Mouse (Mus musculus) kidney, adult 2 months (tissue): Measurements from ENCODE around the gene Fam57a. TPM values are rescaled to one million over a fixed set of nuclear protein-coding genes. Genes with fewer than 3 reads are reported as not detected.

Experiments
- DNase-seq: peaks from one replicate; pipeline ENCODE4 v3.0.0; 2021
- H3K27ac ChIP-seq: fragments of 200-500 bp; 2 replicates; pipeline ENCODE4 v1.5.1; 2012; ENCODE audit warnings: low read depth, low read length, control low read depth, inconsistent platforms; ENCODE audit not compliant: insufficient read depth
- H3K27me3 ChIP-seq: fragments of 200-500 bp; replicated peaks from 2 replicates; pipeline ENCODE4 v1.6.1; 2012; ENCODE audit warnings: mild to moderate bottlenecking, moderate library complexity, low read length, inconsistent platforms; ENCODE audit not compliant: control insufficient read depth, insufficient read depth
- H3K36me3 ChIP-seq: fragments of 200-500 bp; 2 replicates; pipeline ENCODE4 v1.6.1; 2012; ENCODE audit warnings: mild to moderate bottlenecking, moderate library complexity, low read length, inconsistent platforms; ENCODE audit not compliant: control insufficient read depth, insufficient read depth
- H3K4me1 ChIP-seq: fragments of 200-500 bp; 2 replicates; pipeline ENCODE4 v1.6.1; 2011; ENCODE audit warnings: low read length; ENCODE audit not compliant: control insufficient read depth, insufficient read depth
- H3K4me3 ChIP-seq: fragments of 200-500 bp; 2 replicates; pipeline ENCODE4 v1.5.1; 2011; ENCODE audit warnings: mild to moderate bottlenecking, low read depth, low read length, control low read depth; ENCODE audit not compliant: insufficient read depth
- CTCF ChIP-seq: fragments of 200-500 bp; conservative IDR thresholded peaks from 2 replicates; pipeline ENCODE4 v1.5.1; 2011; ENCODE audit warnings: low read depth, mild to moderate bottlenecking, control low read depth, low read length, moderate library complexity, mixed read lengths; ENCODE audit not compliant: insufficient read depth, insufficient read length
- POLR2A ChIP-seq: fragments of 200-500 bp; IDR thresholded peaks from one replicate; pipeline ENCODE4 v1.6.1; 2011; ENCODE audit warnings: low read depth, low read length, control low read depth
- WGBS: fragments of 180-500 bp; shearing (Covaris S2); methylation state at CpG from one replicate; pipeline ENCODE4 v1.1.7; 2018; 5-methylcytosine and 5-hydroxymethylcytosine counted together
- polyA plus RNA-seq: library from polyadenylated mRNA; depleted of rRNA; stranded (reverse); fragments of >200 nt; gene quantifications from 2 replicates; pipeline ENCODE4 v1.2.3, GENCODE M21; 2012; rRNA removed

Gene Fam57a
- polyA plus RNA-seq, 1 experiment, result 5.8 TPM

GRCm38 (mm10) chr11:76258511-76258910 lies 79.0 kb downstream of the Fam57a start:
- DNase-seq, result no peak
- no peaks in the 10 kb centered on the region for H3K36me3 ChIP-seq
- H3K27ac ChIP-seq, result no peak overlapping the region
- H3K4me3 ChIP-seq, result no peak overlapping the region
- no peak for TF ChIP-seq POLR2A
- H3K4me1 ChIP-seq, result peaks cover 3% of the 10 kb centered on the region; the same call in 1 of the 2 replicates
- H3K27me3 ChIP-seq, result no peaks in the 10 kb centered on the region
- WGBS, result 82% methylated on average over 6 of the region's 6 CpGs

GRCm38 (mm10) chr11:76260208-76261050 lies 81.0 kb downstream of the Fam57a start:
- TF ChIP-seq POLR2A (no peak), CTCF (no peak)

GRCm38 (mm10) chr11:76261224-76261623 lies 81.8 kb downstream of the Fam57a start:
- Histone ChIP-seq H3K4me3 (no peak overlapping the region), H3K36me3 (no peaks in the 10 kb centered on the region), H3K27me3 (no peaks in the 10 kb centered on the region), H3K4me1 (no peaks in the 10 kb centered on the region), H3K27ac (no peak overlapping the region)
- WGBS, result 77% methylated on average over 12 of the region's 12 CpGs
- DNase-seq, result peak; percentile 57
- TF ChIP-seq CTCF (no peak), POLR2A (no peak)

More at GRCm38 (mm10) chr11:76260208-76261050, 81.0 kb downstream of the Fam57a start:
- H3K4me1 ChIP-seq, result peaks cover under 1% of the 10 kb centered on the region; the same call in 1 of the 2 replicates
- no peak overlapping the region for H3K4me3 ChIP-seq
- no peaks in the 10 kb centered on the region for H3K36me3 ChIP-seq
- no peak overlapping the region for H3K27ac ChIP-seq
- 86% methylated on average over 10 of the region's 10 CpGs for whole genome bisulfite sequencing
- H3K27me3 ChIP-seq, result no peaks in the 10 kb centered on the region
- no peak for DNase-seq

GRCm38 (mm10) chr11:76262611-76263351 lies 83.3 kb downstream of the Fam57a start:
- Histone ChIP-seq H3K27me3 (no peaks in the 10 kb centered on the region), H3K36me3 (no peaks in the 10 kb centered on the region), H3K4me3 (no peak overlapping the region), H3K4me1 (no peaks in the 10 kb centered on the region), H3K27ac (no peak overlapping the region)
- no peak for DNase-seq
- WGBS, result 40% methylated on average over 19 of the region's 19 CpGs
- TF ChIP-seq POLR2A (no peak), CTCF (no peak)

Other genes starting within 250 kb of the Fam57a start
- gene Rph3al, start 241.2 kb upstream of the Fam57a start, polyA plus RNA-seq, result 11.9 and 12.6 TPM in 2 replicates
- gene 1700016K19Rik, start 179.8 kb upstream of the Fam57a start, polyA plus RNA-seq, result 0.08 and 0.10 TPM in 2 replicates
- gene Rflnb, start 151.9 kb upstream of the Fam57a start, polyA plus RNA-seq, result 15.8 and 18.8 TPM in 2 replicates
- 46.2 and 47.5 TPM in 2 replicates for gene Vps53, start within 50 bp of the Fam57a start, polyA plus RNA-seq
- 0.58 and 1.1 TPM in 2 replicates for gene Dbil5, start 37.9 kb downstream of the Fam57a start, polyA plus RNA-seq
- 5.1 TPM in 2 replicates for gene Gemin4, start 38.0 kb downstream of the Fam57a start, polyA plus RNA-seq
- gene Mrm3, start 64.0 kb downstream of the Fam57a start, polyA plus RNA-seq, result 8.7 and 9.3 TPM in 2 replicates
- 16.2 and 28.0 TPM in 2 replicates for gene Glod4, start 64.1 kb downstream of the Fam57a start, polyA plus RNA-seq
- 10.0 and 10.6 TPM in 2 replicates for gene Nxn, start 219.5 kb downstream of the Fam57a start, polyA plus RNA-seq
- 16.1 and 17.4 TPM in 2 replicates for gene Timm22, start 227.3 kb downstream of the Fam57a start, polyA plus RNA-seq